Mouse (Mus musculus) MEL (cell line): Measurements from ENCODE around the gene Ptcd2.

Source experiments
- CTCF ChIP-seq, 3 experiments: IDR thresholded peaks in 2 of 3; conservative IDR thresholded peaks in 1 of 3; 2 replicates each; pipeline ENCODE4 v1.5.1; 2011 to 2012; ENCODE audit warnings: low read length in 3 of 3, low read depth in 2 of 3, mild to moderate bottlenecking in 2 of 3, improper control_type of control experiment in 1 of 3, inconsistent platforms in 1 of 3, mixed read lengths in 1 of 3, moderate library complexity in 1 of 3; ENCODE audit not compliant: control insufficient read depth in 1 of 3, insufficient read depth in 1 of 3, poor library complexity in 1 of 3, severe bottlenecking in 1 of 3
- E2F4 ChIP-seq: IDR thresholded peaks from 2 replicates; pipeline ENCODE4 v1.6.1; 2011; ENCODE audit warnings: low read depth, low read length, improper control_type of control experiment, borderline replicate concordance
- GABPA ChIP-seq: IDR thresholded peaks from 2 replicates; pipeline ENCODE4 v1.6.1; 2012; ENCODE audit warnings: low read depth, mild to moderate bottlenecking, inconsistent platforms, low read length, improper control_type of control experiment, moderate library complexity
- MAZ ChIP-seq: IDR thresholded peaks from 2 replicates; pipeline ENCODE4 v1.6.1; 2012; ENCODE audit warnings: low read depth, mild to moderate bottlenecking, inconsistent platforms, low read length, improper control_type of control experiment
- NELFE ChIP-seq: IDR thresholded peaks from 2 replicates; pipeline ENCODE4 v1.6.1; 2011; ENCODE audit warnings: low read depth, low read length, improper control_type of control experiment
- NRF1 ChIP-seq: IDR thresholded peaks from 2 replicates; pipeline ENCODE4 v1.6.1; 2014; ENCODE audit warnings: low read depth, mild to moderate bottlenecking, inconsistent platforms, low read length, improper control_type of control experiment, moderate library complexity; ENCODE audit not compliant: poor library complexity, insufficient read depth, severe bottlenecking
- POLR2A ChIP-seq, 2 experiments: IDR thresholded peaks; 2 replicates each; pipeline ENCODE4 v1.6.1; 2011 to 2012; ENCODE audit warnings: low read length in 2 of 2, mild to moderate bottlenecking in 2 of 2, control low read depth in 1 of 2, improper control_type of control experiment in 1 of 2, low read depth in 1 of 2, moderate library complexity in 1 of 2; ENCODE audit not compliant: control insufficient read depth in 1 of 2, insufficient read depth in 1 of 2, poor library complexity in 1 of 2
- POLR2AphosphoS2 ChIP-seq: IDR thresholded peaks from 2 replicates; pipeline ENCODE4 v1.6.1; 2011; ENCODE audit warnings: low read length, improper control_type of control experiment
- TBP ChIP-seq: IDR thresholded peaks from 2 replicates; pipeline ENCODE4 v1.8.0; 2011; ENCODE audit warnings: low read depth, low read length, improper control_type of control experiment
- ZC3H11A ChIP-seq: IDR thresholded peaks from 2 replicates; pipeline ENCODE4 v1.6.1; 2012; ENCODE audit warnings: low read depth, mild to moderate bottlenecking, inconsistent platforms, low read length, improper control_type of control experiment

- TF ChIP-seq POLR2A (IDR thresholded peaks at IDR 0.05; ENCODE audit: control insufficient read depth in 1 of 2, insufficient read depth in 1 of 2, low read depth in 1 of 2, low read length in 2 of 2, poor library complexity in 1 of 2) (no peak), ZC3H11A (no peak), MAZ (no peak), GABPA (no peak), E2F4 (no peak), NRF1 (no peak), TBP (no peak), POLR2AphosphoS2 (no peak), NELFE (no peak), CTCF (IDR thresholded peaks at IDR 0.05 in 2 of 3, conservative IDR thresholded peaks at IDR 0.05 in 1 of 3; ENCODE audit: control insufficient read depth in 1 of 3, insufficient read depth in 1 of 3, low read depth in 2 of 3, low read length in 3 of 3, poor library complexity in 1 of 3, severe bottlenecking in 1 of 3) (no peak)
These were observed 40.1 kb downstream of the Ptcd2 start for GRCm38 (mm10) chr13:99304365-99304764.
